Mouse (Mus musculus) small intestine, adult 2 months (tissue): Measurements from ENCODE around the gene Ccs.

Experiments used
- CTCF ChIP-seq: fragments of 200-500 bp; IDR thresholded peaks from 2 replicates; pipeline ENCODE4 v1.5.1; 2012; ENCODE audit warnings: low read depth, mild to moderate bottlenecking, control low read depth, inconsistent platforms, low read length, moderate library complexity, mixed read lengths; ENCODE audit not compliant: insufficient replicate concordance, insufficient read length; ENCODE audit errors: extremely low read depth
- POLR2A ChIP-seq: fragments of 200-500 bp; IDR thresholded peaks from 2 replicates; pipeline ENCODE4 v1.6.1; 2012; ENCODE audit warnings: low read depth, mild to moderate bottlenecking, control low read depth, inconsistent platforms, low read length, moderate library complexity

GRCm38 (mm10) chr19:4855951-4856350 is 16.8 kb upstream of the Ccs start:
- TF ChIP-seq CTCF: no peak
- no peak for TF ChIP-seq POLR2A
